Mouse (Mus musculus) embryonic facial prominence, embryonic 11.5 days (tissue): ENCODE measurements around the gene Cdkn2a. TPM values are rescaled to one million over a fixed set of nuclear protein-coding genes. Genes with fewer than 3 reads are reported as not detected.

Source experiments
- ATAC-seq: fragments of 200-750 bp; cut with Nextera tagmentation; replicated peaks from 2 replicates; pipeline ENCODE4 v1.8.0; 2017; ENCODE audit warnings: low read depth; ENCODE audit not compliant: insufficient number of reproducible peaks, low FRiP score, low TSS enrichment
- DNase-seq: peaks from one replicate; pipeline ENCODE4 v3.0.0-alpha.2; 2015; ENCODE audit warnings: low spot score
- H3K27ac ChIP-seq: fragments of 300-500 bp; sonication (generic); replicated peaks from 2 replicates; pipeline ENCODE4 v1.5.1; 2014; ENCODE audit warnings: mild to moderate bottlenecking, low read depth, low read length, control low read depth
- H3K27me3 ChIP-seq: fragments of 300-500 bp; sonication (generic); 2 replicates; pipeline ENCODE4 v1.6.1; 2014; ENCODE audit warnings: mild to moderate bottlenecking, low read length, moderate library complexity, mixed read lengths; ENCODE audit not compliant: control insufficient read depth, insufficient read depth
- H3K36me3 ChIP-seq: fragments of 300-500 bp; sonication (generic); replicated peaks from 2 replicates; pipeline ENCODE4 v1.6.1; 2014; ENCODE audit warnings: low read depth, mild to moderate bottlenecking, low read length, moderate library complexity, mixed read lengths; ENCODE audit not compliant: control insufficient read depth, insufficient read depth
- H3K4me1 ChIP-seq: fragments of 300-500 bp; sonication (generic); 2 replicates; pipeline ENCODE4 v1.6.1; 2014; ENCODE audit warnings: low read length, mixed read lengths; ENCODE audit not compliant: control insufficient read depth, insufficient read depth
- H3K4me2 ChIP-seq: fragments of 300-500 bp; sonication (generic); 2 replicates; pipeline ENCODE4 v1.6.1; 2014; ENCODE audit warnings: low read depth, mild to moderate bottlenecking, control low read depth, low read length, moderate library complexity
- H3K4me3 ChIP-seq: fragments of 300-500 bp; sonication (generic); 2 replicates; pipeline ENCODE4 v1.5.1; 2014; ENCODE audit warnings: low read depth, low read length, control low read depth
- H3K9ac ChIP-seq: fragments of 300-500 bp; sonication (generic); replicated peaks from 2 replicates; pipeline ENCODE4 v1.6.1; 2014; ENCODE audit warnings: mild to moderate bottlenecking, control low read depth, low read length
- H3K9me3 ChIP-seq: fragments of 300-500 bp; sonication (generic); replicated peaks from 2 replicates; pipeline ENCODE4 v1.6.1; 2016; ENCODE audit warnings: mild to moderate bottlenecking, low read length, inconsistent platforms, mixed read lengths; ENCODE audit not compliant: control insufficient read depth
- WGBS: fragments of 180-500 bp; shearing (Covaris S2); extraction: QIAGEN DNeasy Blood & Tissue Kit; methylation state at CpG from one replicate; pipeline ENCODE4 v1.1.7; 2014; 5-methylcytosine and 5-hydroxymethylcytosine counted together
- polyA plus RNA-seq: library from polyadenylated mRNA; unstranded; fragments of >200 nt; fragmentation: Nextera tagmentation; extraction: Ambion mirVana; gene quantifications from 2 replicates; pipeline ENCODE4 v1.2.1, GENCODE M21; 2014

The Cdkn2a gene
- polyA plus RNA-seq, 1 experiment from 2014 or later: not detected

DNA sequence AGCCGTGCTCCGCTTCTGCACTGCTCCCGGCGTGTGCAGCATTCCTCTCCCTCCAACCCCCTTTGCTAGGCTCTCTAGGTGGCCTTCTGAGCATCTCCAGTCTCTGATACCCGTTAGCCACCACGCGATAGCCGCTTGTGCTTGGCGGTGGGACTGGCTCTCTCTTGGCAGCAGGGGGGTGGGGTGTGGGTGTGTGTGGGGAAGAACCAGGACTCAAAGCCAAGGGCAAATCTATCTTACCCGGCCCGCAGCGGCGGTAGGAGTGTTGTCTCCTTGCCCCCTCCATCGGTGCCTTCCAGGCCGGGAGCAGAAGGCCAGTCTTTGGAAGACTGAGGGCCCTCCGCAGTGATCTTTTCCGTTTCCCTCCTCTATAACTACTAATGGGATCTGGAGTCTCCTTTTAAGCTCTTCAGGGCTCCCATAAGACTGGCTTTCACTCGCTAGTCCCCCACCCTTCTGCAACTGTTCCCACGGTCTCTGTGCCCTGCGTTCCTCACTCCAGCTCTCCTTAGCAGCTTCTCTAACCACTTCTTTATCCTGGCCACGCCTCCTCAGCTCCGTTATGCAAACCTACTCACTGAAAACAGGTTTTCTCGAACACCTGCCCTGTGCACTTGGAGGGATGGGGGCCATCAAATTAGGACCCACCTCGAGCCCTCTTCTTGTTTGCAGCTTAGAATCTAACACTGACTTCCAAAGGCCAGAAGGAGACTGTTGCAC is 19.5 kb downstream of the Cdkn2a start:
- Histone ChIP-seq H3K27ac (no peak overlapping the region), H3K9me3 (no peaks in the 10 kb centered on the region), H3K4me2 (no peak overlapping the region), H3K4me3 (no peak overlapping the region), H3K27me3 (peaks cover 74% of the 10 kb centered on the region), H3K9ac (no peak overlapping the region), H3K36me3 (no peaks in the 10 kb centered on the region), H3K4me1 (no peaks in the 10 kb centered on the region)
- under 1% methylated on average over 24 of the region's 24 CpGs for whole genome bisulfite sequencing
- DNase-seq (no peak), ATAC-seq (no peak)

- Histone ChIP-seq H3K9ac (no peak overlapping the region), H3K36me3 (no peaks in the 10 kb centered on the region), H3K27ac (no peak overlapping the region), H3K4me1 (no peaks in the 10 kb centered on the region), H3K4me3 (no peak overlapping the region), H3K4me2 (no peak overlapping the region), H3K27me3 (peaks cover 68% of the 10 kb centered on the region), H3K9me3 (no peaks in the 10 kb centered on the region)
- no peak for DNase-seq
- 1% methylated on average over 14 of the region's 14 CpGs for WGBS
- ATAC-seq: no peak
Observed at GRCm38 (mm10) chr4:89274006-89274405, 20.4 kb downstream of the Cdkn2a start.

DNA sequence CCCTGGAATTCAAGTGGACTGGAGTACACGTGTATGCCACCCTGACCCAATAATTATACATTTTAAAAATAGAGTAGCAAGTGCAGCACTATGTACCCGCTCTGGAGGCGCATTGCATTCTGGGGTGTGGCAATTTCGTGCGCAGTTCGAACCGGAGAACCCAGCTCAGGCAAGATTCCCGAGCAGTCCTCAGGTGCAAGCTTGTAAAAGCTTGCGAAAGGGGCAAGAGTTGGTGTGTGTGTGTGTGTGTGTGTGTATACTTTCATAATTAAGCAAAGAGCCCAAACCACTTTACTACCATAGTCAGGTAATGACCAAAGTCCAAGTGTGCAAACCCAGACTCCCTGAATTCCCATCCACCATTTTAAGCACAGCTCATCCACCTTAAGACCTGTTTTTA is 20.9 kb downstream of the Cdkn2a start:
- ATAC-seq: 0 out of 2 replicates have a peak, but pooled peaks have one; percentile 41

GRCm38 (mm10) chr4:89272961-89273540 is 21.4 kb downstream of the Cdkn2a start:
- under 1% methylated on average over 20 of the region's 20 CpGs for WGBS
- Histone ChIP-seq H3K27me3 (peaks cover 59% of the 10 kb centered on the region), H3K4me3 (no peak overlapping the region), H3K27ac (no peak overlapping the region), H3K4me2 (no peak overlapping the region), H3K9me3 (no peaks in the 10 kb centered on the region), H3K4me1 (no peaks in the 10 kb centered on the region), H3K9ac (no peak overlapping the region), H3K36me3 (no peaks in the 10 kb centered on the region)
- 0 out of 2 replicates have a peak, but pooled peaks have one; percentile 14 for ATAC-seq
- DNase-seq: no peak

More for the DNA sequence above, 20.9 kb downstream of the Cdkn2a start:
- DNase-seq: no peak
- Histone ChIP-seq H3K36me3 (no peaks in the 10 kb centered on the region), H3K9ac (no peak overlapping the region), H3K27me3 (peaks cover 63% of the 10 kb centered on the region), H3K9me3 (no peaks in the 10 kb centered on the region), H3K27ac (no peak overlapping the region), H3K4me2 (no peak overlapping the region), H3K4me3 (no peak overlapping the region), H3K4me1 (no peaks in the 10 kb centered on the region)
- WGBS: under 1% methylated on average over 9 of the region's 9 CpGs

DNA sequence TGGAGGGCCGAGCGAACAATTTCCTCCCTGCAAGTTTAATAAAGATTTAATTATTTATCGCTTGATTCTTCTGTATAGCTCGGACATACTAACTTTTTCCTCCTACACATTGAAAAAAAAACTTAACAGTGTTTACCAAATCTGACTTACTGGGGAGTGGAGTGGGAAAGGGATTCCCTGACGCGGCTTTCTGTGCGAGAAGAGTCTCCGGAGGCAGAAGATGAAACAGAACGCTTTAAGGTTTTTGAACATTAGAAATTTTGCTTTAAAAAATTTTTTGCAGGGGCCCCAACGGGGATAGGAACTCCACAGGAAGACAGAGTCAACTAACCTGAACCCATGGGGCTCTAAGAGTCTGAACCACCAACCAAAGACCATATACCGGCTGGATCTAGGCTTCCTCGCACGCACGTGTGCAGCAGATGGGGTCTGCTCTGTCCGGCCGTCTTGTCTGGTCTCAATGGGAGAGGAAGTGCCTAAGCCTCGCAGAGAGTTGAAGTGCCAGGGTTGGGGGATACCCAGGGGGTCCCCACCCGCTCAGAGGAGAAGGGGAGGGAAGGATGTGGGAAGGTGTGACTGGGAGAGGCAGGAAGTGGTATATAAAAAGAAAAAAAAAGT is 22.2 kb downstream of the Cdkn2a start:
- no peak overlapping the region for H3K27ac ChIP-seq
- no peaks in the 10 kb centered on the region for H3K4me1 ChIP-seq
- no peak overlapping the region for H3K4me2 ChIP-seq
- H3K4me3 ChIP-seq: no peak overlapping the region
- no peaks in the 10 kb centered on the region for H3K9me3 ChIP-seq
- DNase-seq (no peak), ATAC-seq (peak; percentile 57; the same call in 1 of the 2 replicates)
- no peak overlapping the region for H3K9ac ChIP-seq
- peaks cover 51% of the 10 kb centered on the region for H3K27me3 ChIP-seq
- no peaks in the 10 kb centered on the region for H3K36me3 ChIP-seq
- WGBS: 3% methylated on average over 18 of the region's 18 CpGs

- no peak overlapping the region for H3K4me3 ChIP-seq
- no peaks in the 10 kb centered on the region for H3K36me3 ChIP-seq
- no peak overlapping the region for H3K4me2 ChIP-seq
- DNase-seq (no peak), ATAC-seq (no peak)
- no peaks in the 10 kb centered on the region for H3K4me1 ChIP-seq
- H3K9ac ChIP-seq: no peak overlapping the region
- no peaks in the 10 kb centered on the region for H3K9me3 ChIP-seq
- H3K27me3 ChIP-seq: no peaks in the 10 kb centered on the region
- WGBS: 92% methylated on average over 1 of the region's 1 CpGs
- H3K27ac ChIP-seq: no peak overlapping the region
Observed at GRCm38 (mm10) chr4:89257768-89258167, 36.7 kb downstream of the Cdkn2a start.

- no peak overlapping the region for H3K27ac ChIP-seq
Observed at GRCm38 (mm10) chr4:89234446-89234845, 60.0 kb downstream of the Cdkn2a start.

More at GRCm38 (mm10) chr4:89234446-89234845, 60.0 kb downstream of the Cdkn2a start:
- Histone ChIP-seq H3K4me2 (no peak overlapping the region), H3K36me3 (no peaks in the 10 kb centered on the region), H3K9ac (no peak overlapping the region), H3K27me3 (no peaks in the 10 kb centered on the region), H3K4me1 (no peaks in the 10 kb centered on the region), H3K9me3 (no peaks in the 10 kb centered on the region), H3K4me3 (no peak overlapping the region)
- DNase-seq (no peak), ATAC-seq (no peak)
- 90% methylated on average over 8 of the region's 8 CpGs for WGBS
